Mouse (Mus musculus) MEL (cell line): Measurements from ENCODE around the gene Gm10197.

Experiments
- CTCF ChIP-seq, 3 experiments: IDR thresholded peaks in 2 of 3; conservative IDR thresholded peaks in 1 of 3; 2 replicates each; pipeline ENCODE4 v1.5.1; 2011 to 2012; ENCODE audit warnings: low read length in 3 of 3, low read depth in 2 of 3, mild to moderate bottlenecking in 2 of 3, improper control_type of control experiment in 1 of 3, inconsistent platforms in 1 of 3, mixed read lengths in 1 of 3, moderate library complexity in 1 of 3; ENCODE audit not compliant: control insufficient read depth in 1 of 3, insufficient read depth in 1 of 3, poor library complexity in 1 of 3, severe bottlenecking in 1 of 3
- HCFC1 ChIP-seq: IDR thresholded peaks from 2 replicates; pipeline ENCODE4 v1.6.1; 2012; ENCODE audit warnings: low read depth, mild to moderate bottlenecking, inconsistent platforms, low read length, improper control_type of control experiment, moderate library complexity
- POLR2A ChIP-seq, 2 experiments: IDR thresholded peaks; 2 replicates each; pipeline ENCODE4 v1.6.1; 2011 to 2012; ENCODE audit warnings: low read length in 2 of 2, mild to moderate bottlenecking in 2 of 2, control low read depth in 1 of 2, improper control_type of control experiment in 1 of 2, low read depth in 1 of 2, moderate library complexity in 1 of 2; ENCODE audit not compliant: control insufficient read depth in 1 of 2, insufficient read depth in 1 of 2, poor library complexity in 1 of 2

GRCm38 (mm10) chr19:53329221-53329991 lies 42.2 kb downstream of the Gm10197 start:
- TF ChIP-seq HCFC1 (peak; percentile 97), CTCF (IDR thresholded peaks at IDR 0.05 in 2 of 3, conservative IDR thresholded peaks at IDR 0.05 in 1 of 3; ENCODE audit: control insufficient read depth in 1 of 3, insufficient read depth in 1 of 3, low read depth in 2 of 3, low read length in 3 of 3, poor library complexity in 1 of 3, severe bottlenecking in 1 of 3) (peak in 2 of 3 experiments; percentile 77 to 94; a peak in 5 of 6 replicates), POLR2A (IDR thresholded peaks at IDR 0.05; ENCODE audit: control insufficient read depth in 1 of 2, insufficient read depth in 1 of 2, low read depth in 1 of 2, low read length in 2 of 2, poor library complexity in 1 of 2) (no peak; a peak in 1 of 4 replicates)
